8 mouse cellular contexts compared by ENCODE assay signal in genomic region chr1:127775206-127775720, GRCm38 (mm10). TPM values are rescaled to one million over a fixed set of nuclear protein-coding genes. Genes with fewer than 3 reads are reported as not detected.
A peak's percentile ranks its signal among the peaks of the same experiment; 100 is the strongest.
DNase-seq lines count a peak whose midpoint lies in the region; ATAC-seq and TF ChIP-seq lines count a peak whose summit lies in the region.

No protein-coding gene starts in this region.

- H3K27me3 ChIP-seq in lung, postnatal 0 days (replicated peaks; ENCODE audit: insufficient read depth, low read length): no peaks in the 10 kb centered on the region
- H3K27me3 ChIP-seq in forebrain, embryonic 10.5 days (ENCODE audit: poor library complexity, severe bottlenecking): no peaks in the 10 kb centered on the region
- no peaks in the 10 kb centered on the region for H3K27me3 ChIP-seq in limb, embryonic 11.5 days (ENCODE audit: control insufficient read depth, insufficient read depth, low read length)
- H3K27me3 ChIP-seq in neural tube, embryonic 15.5 days (replicated peaks): no peaks in the 10 kb centered on the region

- DNase-seq in lung, postnatal 0 days (ENCODE audit: low spot score): no peak
- no peak for DNase-seq in lung, postnatal 10 days
- no peak for DNase-seq in forebrain, embryonic 10.5 days (ENCODE audit: extremely low spot score, low spot score)
- no peak for DNase-seq in limb, embryonic 11.5 days (ENCODE audit: low spot score)
- DNase-seq in adrenal gland, adult 18-20 months (ENCODE audit: low spot score in 2 of 2): no peak
- no peak for DNase-seq in layer of hippocampus, adult 9-11 months

- no peak for ATAC-seq in lung, postnatal 0 days
- no peak for ATAC-seq in limb, embryonic 11.5 days (ENCODE audit: insufficient number of reproducible peaks, low FRiP score, low TSS enrichment, low read depth)
- no peak for ATAC-seq in neural tube, embryonic 15.5 days (ENCODE audit: low FRiP score)
- no peak for ATAC-seq in megakaryocyte-erythroid progenitor cell, adult 5-6 weeks (replicated peaks; ENCODE audit: low FRiP score, low TSS enrichment, poor library complexity, severe bottlenecking)

- no peak for TF ChIP-seq EP300 in lung, postnatal 0 days (IDR thresholded peaks at IDR 0.05)

- 5% methylated on average over 10 of the region's 10 CpGs for WGBS in lung, postnatal 0 days
- 15% methylated on average over 10 of the region's 10 CpGs for WGBS in forebrain, embryonic 10.5 days
- 10% methylated on average over 10 of the region's 10 CpGs for WGBS in limb, embryonic 11.5 days
- 13% methylated on average over 10 of the region's 10 CpGs for WGBS in neural tube, embryonic 15.5 days

- H3K36me3 ChIP-seq in lung, postnatal 0 days (ENCODE audit: insufficient read depth, low read length): no peaks in the 10 kb centered on the region
- peaks cover 21% of the 10 kb centered on the region for H3K36me3 ChIP-seq in forebrain, embryonic 10.5 days (replicated peaks)
- 0 out of 2 replicates have a peak, but pooled peaks cover 3% of the 10 kb centered on the region for H3K36me3 ChIP-seq in limb, embryonic 11.5 days (ENCODE audit: control insufficient read depth, insufficient read depth, low read length)
- no peaks in the 10 kb centered on the region for H3K36me3 ChIP-seq in neural tube, embryonic 15.5 days

- H3K4me1 ChIP-seq in lung, postnatal 0 days (ENCODE audit: insufficient read depth, low read depth, low read length): peaks cover 4% of the 10 kb centered on the region; the same call in 1 of the 2 replicates
- peaks cover 46% of the 10 kb centered on the region for H3K4me1 ChIP-seq in forebrain, embryonic 10.5 days
- H3K4me1 ChIP-seq in limb, embryonic 11.5 days (ENCODE audit: control insufficient read depth, insufficient read depth, low read length): no peaks in the 10 kb centered on the region
- H3K4me1 ChIP-seq in neural tube, embryonic 15.5 days: peaks cover 44% of the 10 kb centered on the region

- peak overlapping the region; percentile 82 for H3K4me3 ChIP-seq in lung, postnatal 0 days (ENCODE audit: low read depth, low read length)
- peak overlapping the region; percentile 97 for H3K4me3 ChIP-seq in forebrain, embryonic 10.5 days
- peak overlapping the region; percentile 79 for H3K4me3 ChIP-seq in limb, embryonic 11.5 days (ENCODE audit: low read depth, low read length)
- H3K4me3 ChIP-seq in neural tube, embryonic 15.5 days (replicated peaks): peak overlapping the region; percentile 66

- TF ChIP-seq CTCF in lung, postnatal 0 days (IDR thresholded peaks at IDR 0.05): no peak

- peak overlapping the region; percentile 98; the same call in 1 of the 2 replicates for H3K27ac ChIP-seq in lung, postnatal 0 days (ENCODE audit: low read length)
- peak overlapping the region; percentile 97 for H3K27ac ChIP-seq in forebrain, embryonic 10.5 days
- no peak overlapping the region for H3K27ac ChIP-seq in limb, embryonic 11.5 days (replicated peaks; ENCODE audit: low read depth, low read length)
- H3K27ac ChIP-seq in neural tube, embryonic 15.5 days (replicated peaks): no peak overlapping the region

- H3K4me2 ChIP-seq in lung, postnatal 0 days (replicated peaks; ENCODE audit: low read depth, low read length): peak overlapping the region; percentile 59
- peak overlapping the region; percentile 72 for H3K4me2 ChIP-seq in limb, embryonic 11.5 days (ENCODE audit: low read depth, severe bottlenecking)
- peak overlapping the region; percentile 71 for H3K4me2 ChIP-seq in neural tube, embryonic 15.5 days

- H3K9ac ChIP-seq in lung, postnatal 0 days (replicated peaks; ENCODE audit: low read depth): peak overlapping the region; percentile 91
- H3K9ac ChIP-seq in limb, embryonic 11.5 days (ENCODE audit: low read length): peak overlapping the region; percentile 49; the same call in 1 of the 2 replicates
- peak overlapping the region; percentile 86 for H3K9ac ChIP-seq in neural tube, embryonic 15.5 days (replicated peaks)

- H3K9me3 ChIP-seq in lung, postnatal 0 days (ENCODE audit: low read length): no peaks in the 10 kb centered on the region
- no peaks in the 10 kb centered on the region for H3K9me3 ChIP-seq in forebrain, embryonic 10.5 days
- no peaks in the 10 kb centered on the region for H3K9me3 ChIP-seq in limb, embryonic 11.5 days (ENCODE audit: control insufficient read depth, low read length)
- H3K9me3 ChIP-seq in neural tube, embryonic 15.5 days (replicated peaks): no peaks in the 10 kb centered on the region

RNA-seq across cellular contexts. Expression of gene Ccnt2, which starts 1.3 kb away (rescaled TPM):
- polyA plus RNA-seq in lung, postnatal 0 days (2015; fragmentation: Nextera tagmentation; extraction: Ambion mirVana): 43.7 and 54.7 TPM in 2 replicates
- 96.6 and 98.2 TPM in 2 replicates for polyA plus RNA-seq in forebrain, embryonic 10.5 days (2016; fragmentation: Nextera tagmentation; extraction: Ambion mirVana)
- 90.7 and 95.6 TPM in 2 replicates for polyA plus RNA-seq in limb, embryonic 11.5 days (2014; fragmentation: Nextera tagmentation; extraction: Ambion mirVana)
- polyA plus RNA-seq in neural tube, embryonic 15.5 days (2015; fragmentation: Nextera tagmentation; extraction: Ambion mirVana): 91.1 and 99.3 TPM in 2 replicates
- total RNA-seq in adrenal gland, adult 18-20 months (2021): 10 to 100 TPM; 40.2 to 51.3 TPM
- 68.8 and 93.0 TPM in 2 replicates for total RNA-seq in megakaryocyte-erythroid progenitor cell, adult 5-6 weeks (2014; fragmentation: Nextera tagmentation)
- total RNA-seq in megakaryocyte-erythroid progenitor cell, adult 5-6 weeks (2017): 36.9 and 68.9 TPM in 2 replicates

RNA-seq across cellular contexts. Expression of gene Acmsd, which starts 46.0 kb away (rescaled TPM):
- polyA plus RNA-seq in lung, postnatal 0 days (2015; fragmentation: Nextera tagmentation; extraction: Ambion mirVana): 0.21 and 0.44 TPM in 2 replicates
- 0.07 and 0.46 TPM in 2 replicates for polyA plus RNA-seq in forebrain, embryonic 10.5 days (2016; fragmentation: Nextera tagmentation; extraction: Ambion mirVana)
- polyA plus RNA-seq in limb, embryonic 11.5 days (2014; fragmentation: Nextera tagmentation; extraction: Ambion mirVana): 0.28 and 0.29 TPM in 2 replicates
- not detected in 2 replicates for polyA plus RNA-seq in neural tube, embryonic 15.5 days (2015; fragmentation: Nextera tagmentation; extraction: Ambion mirVana)
- under 1 TPM in 1 of 2 experiments, not detected in 1; 0.17 TPM for total RNA-seq in adrenal gland, adult 18-20 months (2021)
- total RNA-seq in megakaryocyte-erythroid progenitor cell, adult 5-6 weeks (2014; fragmentation: Nextera tagmentation): 5.9 and 14.7 TPM in 2 replicates
- total RNA-seq in megakaryocyte-erythroid progenitor cell, adult 5-6 weeks (2017): 11.5 and 14.7 TPM in 2 replicates

Comparison
In these comparisons a context has a peak if more than half of its experiments do, and no peak if none do; other contexts are left out.
1. H3K27ac ChIP-seq: peak in lung, postnatal 0 days (single experiment) and forebrain, embryonic 10.5 days (single experiment); none in limb, embryonic 11.5 days (single experiment) and neural tube, embryonic 15.5 days (single experiment).
2. Peak in every context shown above with its lines, with median percentiles within 50 percentile points of each other: H3K4me2 ChIP-seq, H3K4me3 ChIP-seq and H3K9ac ChIP-seq.